Mouse (Mus musculus): ENCODE results near the gene Slc9b1. TPM values are rescaled to one million over a fixed set of nuclear protein-coding genes. Genes with fewer than 3 reads are reported as not detected.

The Slc9b1 gene
- polyA plus RNA-seq, 1 experiment from 2014 or later: 0.38 TPM

Other genes starting within 250 kb of the Slc9b1 start
- gene Cenpe, start 135.5 kb upstream of the Slc9b1 start, polyA plus RNA-seq (2016; fragmentation: Nextera tagmentation; extraction: Ambion mirVana): 41.9 and 42.1 TPM in 2 replicates
- gene Bdh2, start 66.8 kb upstream of the Slc9b1 start, polyA plus RNA-seq (2016; fragmentation: Nextera tagmentation; extraction: Ambion mirVana): 6.0 and 9.0 TPM in 2 replicates
- 5.6 and 7.2 TPM in 2 replicates for gene Slc9b2, start 40.3 kb upstream of the Slc9b1 start, polyA plus RNA-seq (2016; fragmentation: Nextera tagmentation; extraction: Ambion mirVana)
- 87.8 and 89.8 TPM in 2 replicates for gene Cisd2, start 75.9 kb downstream of the Slc9b1 start, polyA plus RNA-seq (2016; fragmentation: Nextera tagmentation; extraction: Ambion mirVana)
- gene Ube2d3, start 90.1 kb downstream of the Slc9b1 start, polyA plus RNA-seq (2016; fragmentation: Nextera tagmentation; extraction: Ambion mirVana): 565 and 588 TPM in 2 replicates
- 3.9 and 4.4 TPM in 2 replicates for gene Manba, start 137.6 kb downstream of the Slc9b1 start, polyA plus RNA-seq (2016; fragmentation: Nextera tagmentation; extraction: Ambion mirVana)